Mouse (Mus musculus): Measurements from ENCODE around the gene Rab15.
"Not testable (repeated sequence)": the region's sequence is repeated elsewhere in the genome, so short reads cannot be mapped to it uniquely, and the experiment has no call there.

Rab15 gene

DNA sequence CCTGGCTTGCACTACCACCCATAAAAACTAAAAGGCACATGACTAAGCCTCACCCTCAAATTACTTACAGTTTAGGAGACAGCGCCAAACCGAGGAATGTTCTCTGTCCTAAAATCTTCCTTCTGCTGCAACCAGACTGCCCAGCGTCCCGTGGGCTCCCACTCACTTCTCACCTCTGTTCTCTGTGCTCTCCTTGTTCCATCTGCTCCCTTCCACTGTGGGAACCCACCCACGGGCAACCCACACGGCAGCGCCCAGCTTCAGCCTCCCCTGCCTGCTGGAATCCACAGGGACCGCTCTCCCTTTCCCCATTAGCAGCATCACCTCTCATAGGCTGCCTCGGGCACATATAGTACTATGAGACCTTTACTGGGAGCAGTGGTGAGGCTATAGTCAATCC is 3.8 kb downstream of the Rab15 start:
- no peak for DNase-seq (ENCODE audit: low read depth)

DNA sequence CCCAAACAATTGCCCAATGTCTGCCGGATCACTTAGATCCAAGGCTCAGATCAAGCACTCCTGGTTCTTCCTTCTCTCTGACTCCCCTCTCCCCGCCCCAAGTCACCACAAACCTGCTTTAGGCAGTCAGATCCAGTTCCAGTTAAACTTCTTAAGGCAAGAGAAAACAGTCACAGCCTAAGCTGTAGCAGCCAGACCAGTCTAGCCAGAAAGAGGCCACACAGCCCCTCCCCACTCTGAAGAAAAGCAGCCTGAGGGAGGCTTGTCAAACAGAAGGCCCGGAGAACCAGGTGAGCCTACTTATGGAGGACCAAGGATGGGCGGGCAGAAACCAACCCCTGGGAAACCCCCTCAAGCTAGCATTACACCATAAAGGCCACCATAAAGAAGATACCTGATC is 4.6 kb downstream of the Rab15 start:
- DNase-seq (ENCODE audit: low read depth), result no peak

DNA sequence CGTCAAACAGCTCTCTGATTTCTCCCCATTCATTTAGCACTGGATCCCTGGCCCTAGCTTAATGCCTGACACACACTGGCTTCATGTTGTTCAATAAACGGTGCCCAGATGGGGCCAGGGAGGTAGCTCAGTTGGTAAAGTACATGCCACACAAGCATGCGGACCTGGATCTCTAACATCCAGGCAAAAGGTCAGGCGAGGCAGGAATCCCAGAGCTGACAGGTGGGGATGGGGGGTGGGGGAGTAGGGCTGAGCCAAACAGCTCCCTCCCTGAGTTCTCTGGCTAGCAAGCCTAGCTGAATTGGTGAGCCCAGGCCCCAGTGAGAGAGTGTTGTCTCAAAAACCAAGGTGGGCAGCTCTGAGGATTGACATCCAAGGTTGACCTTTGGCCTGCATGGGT is 5.5 kb downstream of the Rab15 start:
- no peak for DNase-seq (ENCODE audit: low read depth)

DNA sequence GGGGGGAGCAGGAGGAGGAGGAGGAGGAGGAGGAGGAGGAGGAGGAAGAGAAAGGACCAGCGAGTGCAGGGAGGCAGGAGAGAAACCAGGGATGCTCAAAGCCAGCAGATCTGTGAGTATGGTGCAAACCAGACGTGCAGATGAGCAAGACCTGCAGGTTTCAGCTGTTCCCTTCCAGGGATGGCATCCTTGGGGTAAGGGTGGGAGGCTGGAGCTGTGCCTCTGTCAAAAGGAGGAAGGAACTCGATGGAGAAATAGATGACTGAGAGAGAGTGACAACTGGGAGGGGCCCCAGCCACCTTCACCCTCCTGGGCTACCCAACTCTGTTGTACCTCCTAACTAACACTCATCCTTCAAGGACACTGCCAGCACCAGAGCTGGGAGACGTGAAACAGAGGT is 6.0 kb downstream of the Rab15 start:
- DNase-seq (ENCODE audit: low read depth), result no peak

DNA sequence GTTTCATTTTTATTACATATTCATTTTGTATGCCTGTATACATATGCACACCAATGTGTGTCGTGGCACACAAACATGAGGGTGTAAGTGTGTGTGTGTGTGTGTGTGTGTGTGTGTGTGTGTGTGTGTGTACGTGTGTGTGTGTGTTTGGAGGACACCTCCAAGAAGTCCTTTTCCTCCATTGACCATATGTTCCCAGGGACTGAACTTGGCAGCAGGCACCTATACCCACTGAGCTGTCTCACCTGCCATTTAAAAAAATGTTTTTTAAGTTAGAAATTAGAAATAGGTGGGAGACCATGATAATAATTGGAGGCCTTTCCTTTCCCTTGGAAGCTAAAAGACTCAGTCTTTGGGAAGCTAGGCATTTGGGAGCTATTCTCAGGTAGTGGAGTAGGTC is 8.6 kb downstream of the Rab15 start:
- no peak for DNase-seq (ENCODE audit: low read depth)

DNA sequence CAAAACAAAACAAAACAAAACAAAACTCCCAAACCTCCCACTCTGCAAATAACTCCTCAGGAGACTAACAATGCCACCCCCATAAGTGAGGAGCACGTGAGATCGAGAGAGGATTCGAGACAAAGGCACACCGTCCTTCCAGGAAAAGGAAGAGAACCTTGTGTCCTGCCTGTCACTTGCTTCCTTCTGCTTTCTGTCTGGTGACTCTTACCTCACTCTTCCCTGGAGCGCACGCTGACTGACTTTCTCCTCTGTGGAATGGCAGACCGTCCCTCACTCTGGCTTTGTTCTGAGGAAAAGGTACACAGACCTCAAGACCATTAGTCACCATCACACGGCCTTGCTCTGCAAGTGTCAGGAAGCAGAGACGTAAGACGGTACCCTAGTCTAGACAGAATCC is 9.2 kb downstream of the Rab15 start:
- no peak for DNase-seq (ENCODE audit: low read depth)

DNA sequence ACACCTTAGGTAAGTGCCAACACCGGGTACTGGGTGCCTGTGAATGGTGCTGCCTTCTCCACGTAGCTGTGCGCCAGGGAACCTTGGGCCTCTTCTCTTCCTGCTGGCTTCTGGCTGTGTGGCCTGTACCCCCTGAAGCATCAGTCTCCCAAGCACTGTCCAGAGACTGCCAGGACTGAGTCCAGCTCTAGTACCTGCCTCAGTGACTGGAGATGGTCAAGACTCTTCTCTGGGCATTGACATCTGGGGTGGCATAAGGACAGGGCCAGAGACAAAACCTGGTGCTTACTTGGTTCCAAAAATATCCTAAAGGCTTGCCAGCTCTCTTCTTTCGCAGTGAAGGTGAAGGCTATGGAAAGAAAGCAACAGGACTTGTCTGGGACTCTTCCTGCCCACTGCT is 11.7 kb downstream of the Rab15 start:
- no peak for DNase-seq (ENCODE audit: low read depth)

DNA sequence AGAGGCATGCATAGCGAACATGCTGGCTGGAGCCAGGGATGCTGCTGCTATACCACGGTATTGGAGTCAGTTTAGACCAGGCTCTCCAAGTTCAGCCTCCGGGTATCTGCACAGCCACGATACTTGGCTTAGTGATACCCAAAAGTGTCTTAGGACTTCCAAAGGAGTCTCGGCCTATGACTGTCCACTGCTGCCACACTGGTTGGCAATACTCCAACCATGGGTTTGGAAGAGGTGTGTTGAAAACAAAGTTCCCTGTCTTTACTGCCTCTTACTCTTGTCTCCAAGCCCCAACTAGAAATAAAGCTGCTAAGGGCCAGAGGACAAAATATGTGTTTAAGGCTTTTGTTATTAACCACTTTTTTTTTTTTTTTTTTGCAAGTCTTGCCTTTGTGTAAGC is 12.2 kb downstream of the Rab15 start:
- no peak for DNase-seq (ENCODE audit: low read depth)

DNA sequence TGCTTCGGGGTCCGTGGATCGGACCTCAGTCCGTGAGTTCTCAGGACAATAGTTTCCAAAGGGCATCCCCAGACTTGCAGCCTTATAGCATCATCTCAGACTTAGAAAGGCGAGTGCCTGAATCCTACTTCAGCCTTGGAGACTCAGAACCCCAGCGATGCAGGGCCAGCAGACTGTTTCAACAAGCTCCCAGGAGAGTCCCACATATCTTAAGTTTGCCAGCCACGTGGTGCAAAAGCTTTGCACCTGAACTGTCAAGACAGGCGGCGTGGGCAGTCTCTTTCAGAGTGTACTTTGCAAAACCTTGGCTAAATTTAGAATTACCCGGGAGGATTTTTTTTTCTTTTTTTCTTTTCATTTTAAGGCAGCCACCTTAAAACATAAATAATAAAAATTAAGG is 14.9 kb downstream of the Rab15 start:
- DNase-seq (ENCODE audit: low read depth), result no peak

DNA sequence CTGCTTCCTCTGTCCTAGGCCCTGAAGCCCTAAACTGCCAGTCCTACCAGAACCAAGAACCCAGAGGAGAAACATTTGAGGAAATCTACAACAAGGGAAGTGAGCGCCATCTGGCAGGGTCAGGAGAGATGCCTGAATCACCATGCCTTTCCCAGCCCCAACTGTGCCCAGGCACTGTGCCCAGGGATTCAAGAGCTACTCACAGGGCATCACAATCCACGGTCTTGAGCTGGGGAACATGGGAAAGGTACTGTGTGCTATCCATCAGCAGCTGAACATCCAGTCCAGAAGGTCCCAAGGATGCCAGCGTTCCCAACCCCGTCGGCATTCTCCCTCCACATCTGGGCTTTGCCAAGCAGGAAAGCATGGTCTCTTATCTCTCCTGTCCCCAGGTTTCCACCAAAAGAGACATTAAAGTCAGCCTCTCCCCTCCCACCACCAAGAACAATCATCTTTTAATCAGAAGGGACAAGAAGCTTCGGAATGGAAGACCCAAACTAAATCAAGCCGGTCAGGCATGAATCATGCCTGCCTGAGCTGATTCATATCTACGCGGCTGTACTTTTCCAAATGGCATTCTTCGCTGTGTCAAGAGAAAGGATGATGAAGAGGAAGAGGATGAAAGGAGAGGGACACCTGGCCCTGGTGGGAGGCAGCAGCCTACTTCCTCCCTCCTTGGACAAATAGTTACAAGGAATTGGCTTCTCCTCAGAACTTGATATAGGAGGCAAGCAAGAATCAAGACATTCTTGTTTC is 17.5 kb downstream of the Rab15 start:
- DNase-seq (ENCODE audit: low read depth), result no peak

DNA sequence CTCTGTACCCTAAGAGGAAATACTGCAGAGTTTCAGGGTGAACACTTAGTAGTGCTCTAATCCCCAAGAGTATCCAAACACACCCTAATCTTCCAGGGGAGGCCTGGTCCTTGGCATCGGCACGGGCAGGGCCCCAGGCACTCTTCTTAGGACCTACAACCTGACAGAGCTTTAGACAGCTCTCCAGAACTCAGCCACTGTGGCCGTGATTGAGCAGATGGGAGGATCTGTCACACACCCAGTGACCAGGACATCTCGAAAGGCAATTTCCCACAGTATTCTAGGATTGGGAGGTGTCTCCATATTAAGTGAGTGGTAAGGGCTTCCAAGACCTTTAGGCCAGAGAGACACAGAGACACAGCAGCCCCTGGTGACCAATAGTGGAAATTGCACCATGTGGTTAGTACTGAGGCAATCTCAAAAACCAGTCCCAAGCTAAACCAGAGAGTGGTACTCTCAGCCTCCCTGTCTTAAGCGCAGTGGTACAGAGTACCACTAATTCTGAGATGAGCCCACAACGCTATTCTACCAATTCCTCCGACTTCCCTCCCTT is 18.9 kb downstream of the Rab15 start:
- DNase-seq (ENCODE audit: low read depth), result peak; percentile 37

DNA sequence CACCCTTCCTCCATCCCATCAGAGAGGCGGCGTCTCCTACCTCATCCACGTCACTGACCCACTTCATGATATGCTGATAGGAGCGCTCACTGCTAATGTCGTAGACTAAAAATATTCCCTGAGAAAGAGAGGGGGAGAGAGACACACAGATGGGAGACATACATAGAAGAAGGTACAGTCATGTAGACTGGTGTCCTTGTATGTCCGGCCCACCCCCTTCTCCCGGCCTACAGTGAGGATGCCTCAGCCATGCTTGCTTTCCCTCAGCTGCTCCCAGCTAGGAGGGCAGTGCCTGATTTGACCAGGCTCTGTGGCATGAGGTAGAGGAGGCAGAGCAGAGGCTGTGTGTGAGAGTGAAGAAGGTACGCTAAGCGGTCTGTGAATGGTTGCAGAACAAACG is 19.7 kb downstream of the Rab15 start:
- no peak for DNase-seq (ENCODE audit: low read depth)

DNA sequence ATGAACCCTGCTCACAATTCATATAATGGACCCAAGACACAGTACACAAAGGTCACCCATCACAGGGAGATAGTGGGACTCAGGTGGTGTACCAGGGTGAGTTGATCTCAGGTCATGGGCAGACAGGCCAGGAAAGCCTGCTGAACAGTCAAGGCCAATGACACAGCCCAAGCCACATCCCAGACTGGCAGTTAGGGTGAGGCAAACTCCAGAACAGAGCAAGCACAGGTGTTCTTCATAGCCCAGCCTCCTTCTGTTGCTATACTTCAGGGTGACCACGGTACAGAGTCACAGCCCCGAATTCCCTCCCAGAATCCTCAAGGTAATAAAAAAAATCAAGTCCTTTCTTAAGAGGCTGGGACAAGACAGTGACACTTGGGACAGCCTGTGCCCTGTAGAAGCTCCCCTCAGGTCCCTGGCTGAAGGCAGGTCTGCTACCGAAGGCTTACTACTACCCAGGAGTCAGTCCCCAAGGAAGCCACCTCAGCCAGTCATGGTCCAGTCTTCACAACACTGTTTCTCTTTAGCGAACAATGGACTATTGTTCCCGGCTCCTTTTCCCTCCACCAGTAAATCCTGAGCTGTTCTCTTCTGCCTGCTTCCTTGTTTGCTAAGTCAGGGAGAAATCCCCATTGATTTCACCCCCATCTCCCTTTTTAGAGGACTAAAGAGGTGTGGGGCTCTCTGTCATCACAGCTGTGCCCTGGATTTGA is 24.5 kb downstream of the Rab15 start:
- DNase-seq (ENCODE audit: low read depth), result no peak

DNA sequence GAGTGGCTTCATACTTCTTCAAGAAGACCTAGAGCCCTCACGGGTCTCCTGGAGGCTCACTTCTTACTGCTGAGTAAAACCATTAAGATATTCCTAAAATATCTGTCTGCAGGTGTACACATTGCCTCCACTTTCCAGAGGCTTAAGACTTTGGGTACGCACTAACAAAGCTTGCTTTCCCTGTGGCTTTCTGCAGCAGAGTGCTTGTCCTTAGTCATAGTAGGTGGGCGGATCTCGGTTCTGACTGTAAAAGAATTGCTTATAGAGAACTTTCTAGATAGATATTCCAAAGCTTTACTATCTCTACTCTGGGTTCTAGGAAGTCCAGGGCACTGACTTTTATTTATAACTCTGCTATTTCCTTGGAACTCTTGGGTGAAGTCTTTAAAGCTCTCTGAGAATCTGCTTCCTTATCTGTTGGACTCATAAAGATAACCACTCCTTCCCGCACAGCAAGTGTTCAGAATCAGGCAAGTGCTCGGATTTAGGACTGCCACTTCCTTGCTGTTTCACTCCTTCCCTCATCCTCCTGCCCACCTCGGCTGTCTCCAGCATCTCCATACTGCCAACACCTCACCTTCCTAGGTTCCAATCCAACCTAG is 25.7 kb downstream of the Rab15 start:
- no peak for DNase-seq (ENCODE audit: low read depth)

DNA sequence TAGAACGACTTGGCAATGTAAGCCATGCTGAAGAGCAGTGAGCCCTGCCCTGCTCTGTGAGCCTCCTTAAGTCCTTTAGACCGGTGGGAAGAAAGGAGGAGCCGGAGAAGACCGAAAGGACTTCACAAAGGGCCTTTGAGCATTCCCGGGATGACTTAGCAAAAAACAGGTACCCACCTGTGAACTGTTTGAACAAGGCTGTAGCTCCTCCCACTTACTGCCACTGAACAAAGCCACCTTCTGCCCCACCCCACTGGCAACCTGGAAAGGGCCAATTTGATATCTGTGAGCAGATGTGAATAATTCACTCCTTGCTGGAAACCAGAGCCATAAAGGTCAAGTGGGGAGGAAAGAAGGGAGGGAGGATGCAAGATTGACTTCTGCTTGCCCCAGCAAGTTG is 27.4 kb downstream of the Rab15 start, which contains the start of gene Gpx2:
Gene Gpx2, minus strand, starts transcription at position 205 of the 400 bp plus-strand sequence.
- no peak for DNase-seq (ENCODE audit: low read depth)

DNA sequence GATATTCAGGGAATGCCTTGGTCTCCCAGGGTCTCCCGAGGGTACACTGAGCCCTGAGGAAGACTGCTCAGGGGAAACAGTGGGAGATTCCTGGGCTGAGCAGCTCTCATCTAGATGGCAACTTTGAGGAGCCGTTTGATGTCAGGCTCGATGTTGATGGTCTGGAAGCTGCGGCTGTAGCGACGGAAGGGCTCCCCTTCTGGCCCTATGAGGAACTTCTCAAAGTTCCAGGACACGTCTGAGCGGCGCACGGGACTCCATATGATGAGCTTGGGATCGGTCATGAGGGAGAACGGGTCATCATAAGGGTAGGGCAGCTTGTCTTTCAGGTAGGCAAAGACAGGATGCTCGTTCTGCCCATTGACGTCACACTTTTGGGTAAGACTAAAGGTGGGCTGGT is 30.2 kb downstream of the Rab15 start:
- DNase-seq (ENCODE audit: low read depth), result not testable (repeated sequence)

DNA sequence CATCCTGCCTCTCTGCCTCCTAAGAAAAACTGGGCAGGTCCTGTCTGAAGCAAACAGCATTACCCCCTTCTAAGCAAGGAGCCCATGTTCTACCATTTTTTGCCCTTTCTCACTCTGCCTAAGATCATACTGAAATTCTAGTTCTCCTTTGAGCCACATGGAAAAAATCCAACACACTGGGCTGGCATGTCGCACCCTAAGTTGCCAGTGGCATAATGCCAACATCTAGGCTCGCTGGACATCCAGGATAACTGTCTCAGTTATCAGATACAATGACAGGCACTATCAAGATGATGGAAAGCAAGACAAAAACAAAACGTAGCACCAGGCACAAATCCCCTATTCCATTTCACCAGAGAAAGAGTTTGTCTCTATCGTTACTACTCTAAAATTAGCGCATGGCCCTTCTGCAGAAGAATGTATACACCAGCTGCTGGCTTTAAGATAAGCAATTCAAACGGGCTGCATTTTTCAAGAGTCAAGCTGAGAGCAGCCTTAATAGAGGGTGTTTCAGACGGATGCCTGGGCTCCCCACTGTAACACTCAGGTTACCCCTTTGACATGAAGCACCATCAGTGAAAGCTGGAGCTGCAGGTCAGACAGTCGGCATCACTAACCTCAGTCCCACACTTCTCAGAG is 32.1 kb downstream of the Rab15 start:
- DNase-seq (ENCODE audit: low read depth), result no peak

DNA sequence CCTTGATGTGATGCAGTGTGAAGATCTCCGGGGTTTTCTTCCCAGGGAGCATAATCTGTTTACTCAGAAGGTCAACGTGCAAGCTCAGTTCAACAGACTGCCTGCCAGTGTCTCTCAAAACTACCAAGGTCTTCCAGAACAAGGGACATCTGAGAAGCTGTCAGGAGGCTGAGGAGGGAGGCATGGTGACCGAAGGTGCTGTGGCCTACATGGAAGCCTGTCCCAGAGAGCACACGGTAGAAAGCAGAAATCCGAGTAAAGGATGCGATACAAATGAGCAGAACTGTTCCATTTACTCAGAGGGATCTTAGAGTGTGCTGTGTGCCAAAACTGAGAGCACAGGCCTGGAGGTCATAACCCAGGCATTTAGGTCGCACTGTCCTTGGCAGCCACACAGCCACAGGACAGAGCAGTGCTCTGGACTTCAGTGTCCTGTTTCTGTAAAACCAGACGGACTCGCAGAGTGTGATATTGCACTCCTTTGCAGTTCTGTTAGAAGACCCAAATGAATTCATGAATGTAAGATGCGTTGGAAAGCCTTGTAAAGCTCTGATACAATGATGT is 38.6 kb downstream of the Rab15 start:
- no peak for DNase-seq (ENCODE audit: low read depth)

DNA sequence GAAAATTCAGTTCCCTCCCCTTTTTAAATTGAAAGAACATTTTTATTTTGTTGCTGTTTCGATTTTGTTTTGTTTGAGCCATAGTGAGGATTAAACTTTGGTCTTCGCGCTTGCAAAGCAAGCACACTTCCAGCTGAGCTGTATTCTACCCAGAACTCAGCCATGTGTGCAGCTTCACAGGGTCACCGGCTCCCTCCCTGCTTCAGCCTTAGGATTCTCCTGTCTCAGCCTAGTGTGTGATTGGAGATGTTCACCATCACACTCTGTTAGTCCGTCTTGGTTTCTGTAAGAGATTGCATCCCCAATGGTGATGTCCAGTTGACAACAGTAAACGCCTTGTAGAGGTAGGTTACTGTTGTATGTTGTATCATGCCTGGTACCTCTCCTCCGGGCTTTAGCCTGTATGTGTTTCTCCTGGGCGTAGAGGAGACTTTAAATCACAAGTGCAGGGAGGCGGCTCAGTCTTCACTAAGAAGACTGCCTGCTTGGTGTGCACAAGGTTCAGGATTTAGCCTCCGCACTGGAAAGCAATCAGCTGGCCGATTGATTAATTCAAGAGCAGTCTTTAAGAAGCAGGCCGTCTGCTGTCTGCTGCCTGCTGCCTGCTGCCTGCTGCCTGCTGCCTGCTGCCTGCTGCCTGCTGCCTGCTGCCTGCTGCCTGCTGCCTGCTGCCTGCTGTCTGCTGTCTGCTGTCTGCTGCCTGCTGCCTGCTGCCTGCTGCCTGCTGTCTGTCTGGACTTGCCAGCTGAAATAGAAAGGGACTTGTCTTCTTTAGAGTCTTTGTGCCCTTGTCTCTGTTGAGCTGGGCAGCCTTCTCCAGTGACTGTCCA is 41.9 kb downstream of the Rab15 start:
- DNase-seq (ENCODE audit: low read depth), result no peak

DNA sequence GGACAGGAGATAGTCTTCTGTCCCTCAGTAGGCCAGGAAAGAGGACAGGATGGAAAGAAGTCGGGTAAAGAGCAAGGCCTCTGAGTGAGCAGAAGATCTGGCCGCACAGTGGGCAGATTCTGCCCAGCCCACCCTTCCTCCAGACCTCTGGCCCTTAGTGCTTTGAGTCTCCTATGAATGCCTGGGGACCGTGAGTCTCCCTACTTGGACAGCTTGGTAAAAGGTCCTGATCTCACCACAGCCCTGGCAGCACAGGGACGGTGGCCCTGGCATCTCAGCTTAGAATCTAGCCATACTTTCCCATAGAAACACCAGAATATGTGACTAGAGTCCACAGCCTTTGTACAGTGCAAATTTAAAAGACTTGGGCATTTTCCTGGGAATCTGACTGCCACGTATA is 42.8 kb downstream of the Rab15 start:
- DNase-seq (ENCODE audit: low read depth), result no peak

Measured in c-Kit-positive CD71-positive TER-119-negative erythroid progenitor cells, embryonic 14.5 days (primary cell).